Mouse (Mus musculus): ENCODE measurements around the gene Fgfr1op.
"Not testable (repeated sequence)": the region's sequence is repeated elsewhere in the genome, so short reads cannot be mapped to it uniquely, and the experiment has no call there.

Fgfr1op gene

DNA sequence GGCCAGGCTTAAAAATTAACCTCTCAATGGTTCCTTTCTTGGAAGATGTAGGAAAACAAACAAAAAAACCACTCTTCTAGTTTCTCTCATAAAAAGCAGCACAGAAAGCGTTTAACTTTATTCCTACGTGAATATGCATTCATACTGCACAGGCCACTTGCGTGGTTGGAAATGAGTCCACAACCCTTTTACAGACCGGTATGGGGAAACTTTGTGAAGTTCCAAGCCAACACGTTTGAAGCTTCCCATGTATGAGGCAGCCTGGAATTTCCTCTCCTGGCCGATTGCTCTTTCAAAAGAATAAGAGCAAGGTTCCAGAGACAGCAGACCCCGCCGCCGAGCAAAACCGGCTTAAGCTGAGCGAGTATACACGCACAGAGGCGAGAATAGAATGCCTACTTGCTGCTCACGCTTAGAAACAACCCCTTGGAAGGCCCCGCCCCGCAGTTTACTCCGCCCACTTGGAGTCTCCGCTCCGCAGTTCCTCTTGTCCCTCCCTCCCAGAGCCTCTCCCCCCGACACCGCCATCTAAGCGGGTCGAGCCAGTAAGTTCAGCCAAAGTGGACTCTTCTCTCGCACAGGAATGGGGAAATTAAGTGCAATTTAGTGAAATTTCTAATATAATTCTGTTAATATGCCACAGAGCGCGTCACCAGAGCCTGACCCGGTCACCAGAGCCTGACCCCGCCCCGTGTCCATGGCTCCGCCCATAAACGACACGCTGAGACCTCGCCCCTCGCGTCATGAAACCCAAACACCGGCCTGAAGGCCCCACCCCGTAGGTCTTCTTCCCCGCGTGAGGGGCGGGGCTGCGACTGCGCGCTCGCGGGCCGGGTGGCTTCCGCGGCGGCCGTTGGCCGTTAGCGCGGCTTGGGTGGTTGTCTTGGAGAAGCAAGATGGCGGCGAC is at the start of gene Fgfr1op:
Fgfr1op (plus strand) TSS at position 801 of the 907 bp plus-strand sequence.
- DNase-seq (ENCODE audit: low read depth, low spot score) = not testable (repeated sequence)

GRCm38 (mm10) chr17:8116378-8116777 is 48.9 kb upstream of the Fgfr1op start:
- DNase-seq (ENCODE audit: low read depth, low spot score) = not testable (repeated sequence)

DNA sequence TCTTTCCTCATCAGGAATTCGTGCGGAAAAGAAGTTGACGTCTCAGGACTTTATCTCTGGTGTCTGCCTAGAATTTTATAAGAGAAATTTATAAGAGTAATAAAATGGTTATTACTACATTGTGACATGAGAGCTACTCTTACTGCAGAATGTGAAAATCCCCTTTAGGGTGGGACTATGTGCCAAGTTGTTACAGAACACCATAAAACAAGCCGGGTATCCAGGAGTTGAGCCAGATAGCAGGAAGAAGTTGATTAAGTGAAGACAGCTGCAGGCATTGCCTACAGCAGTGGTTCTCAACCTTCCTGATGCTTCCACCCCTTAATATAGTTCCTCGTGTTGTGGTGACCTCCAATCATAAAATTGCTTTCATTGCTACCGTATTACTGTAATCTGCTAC is 48.4 kb upstream of the Fgfr1op start:
- DNase-seq (ENCODE audit: low read depth, low spot score) = not testable (repeated sequence)

DNA sequence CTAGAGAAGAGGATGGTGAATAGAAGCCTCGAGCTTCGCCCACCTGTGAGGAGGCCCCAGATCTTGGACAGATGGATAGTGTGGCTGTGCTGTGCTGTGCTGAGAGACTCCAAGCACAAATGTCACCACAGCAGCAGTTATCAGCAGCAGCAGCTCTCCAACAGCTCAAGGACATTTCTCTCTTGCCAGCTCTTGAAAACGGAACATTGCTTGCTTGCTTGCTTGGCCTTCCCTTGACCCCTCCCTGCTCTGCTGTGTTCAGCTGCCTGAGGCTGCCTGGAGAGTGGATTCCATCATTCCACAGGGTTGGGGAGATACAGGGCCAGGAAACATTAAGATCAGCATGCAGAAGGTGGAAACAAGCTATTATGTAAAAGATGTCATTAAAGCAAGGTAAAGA is 42.3 kb upstream of the Fgfr1op start:
- DNase-seq (ENCODE audit: low read depth, low spot score) = not testable (repeated sequence)

DNA sequence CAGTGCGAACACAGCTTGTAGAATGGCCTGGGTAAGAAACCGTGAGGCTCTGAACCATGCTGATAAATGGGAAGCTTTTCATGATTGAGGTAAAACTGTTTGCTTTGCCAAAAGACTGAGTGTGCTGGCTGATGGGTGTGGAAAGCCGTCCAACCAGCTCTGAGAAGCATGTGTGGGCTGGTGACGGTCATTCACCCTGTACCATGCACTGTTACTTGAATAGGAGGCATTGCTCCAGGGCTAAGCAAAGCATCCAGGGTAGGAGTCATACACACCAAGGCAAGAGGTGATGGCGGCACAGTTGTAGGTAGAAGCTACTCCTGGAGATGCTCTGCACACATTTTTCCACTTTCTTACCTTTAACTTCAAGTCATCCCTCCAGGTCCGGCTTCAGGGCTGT is 40.7 kb upstream of the Fgfr1op start:
- not testable (repeated sequence) for DNase-seq (ENCODE audit: low read depth, low spot score)

DNA sequence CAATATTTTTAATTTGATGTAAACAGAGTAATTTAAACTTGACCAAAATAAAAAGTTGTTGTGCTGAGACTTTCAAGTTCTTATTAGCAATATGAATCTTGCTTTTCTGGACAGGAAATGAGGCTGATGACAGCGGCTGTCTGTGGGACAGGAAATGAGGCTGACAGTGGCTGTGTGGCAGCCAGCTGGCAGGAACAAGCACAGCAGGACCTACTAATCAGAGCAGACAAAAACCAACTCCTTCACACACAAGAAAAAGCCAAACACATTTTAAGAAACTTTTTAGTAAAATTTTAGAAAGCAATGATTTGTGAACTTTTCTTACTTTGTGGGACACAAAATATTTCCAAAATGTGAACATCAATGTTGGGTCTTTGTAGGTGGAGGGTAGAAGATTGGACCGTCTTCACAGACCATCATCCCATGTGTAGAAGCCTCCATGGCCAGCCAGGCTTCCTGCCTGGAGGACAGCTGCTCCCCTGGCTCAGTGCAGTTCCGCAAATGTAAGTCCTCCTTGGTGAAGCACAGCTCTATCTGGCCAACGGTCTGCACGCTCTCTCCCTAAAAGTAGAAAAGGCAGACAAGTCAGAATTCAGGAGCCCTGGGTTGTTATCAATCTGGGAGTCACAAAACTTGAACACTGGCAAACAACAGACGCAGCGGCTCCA is 36.8 kb upstream of the Fgfr1op start:
- not testable (repeated sequence) for DNase-seq (ENCODE audit: low read depth, low spot score)

GRCm38 (mm10) chr17:8129578-8129977 is 35.7 kb upstream of the Fgfr1op start:
- not testable (repeated sequence) for DNase-seq (ENCODE audit: low read depth, low spot score)

DNA sequence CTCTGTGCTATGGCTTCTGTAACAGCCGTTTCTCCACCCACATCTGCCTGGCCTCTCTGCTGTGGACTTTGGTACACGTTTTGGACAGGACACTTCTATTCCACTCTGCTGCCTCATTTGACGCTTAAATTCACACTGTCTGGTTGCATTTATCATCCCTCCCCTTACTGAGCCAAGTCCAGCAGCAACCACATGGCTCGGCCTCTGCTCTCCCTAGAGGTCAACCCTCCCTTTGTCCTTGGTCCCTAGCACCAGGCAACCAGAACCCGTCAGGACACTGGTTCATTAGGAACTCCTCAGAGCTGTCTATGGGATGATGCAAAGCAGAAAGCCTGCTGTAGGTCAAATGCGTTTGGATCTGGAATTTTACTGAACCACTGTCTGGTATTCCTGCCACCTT is 34.5 kb upstream of the Fgfr1op start:
- not testable (repeated sequence) for DNase-seq (ENCODE audit: low read depth, low spot score)

- not testable (repeated sequence) for DNase-seq (ENCODE audit: low read depth, low spot score)
Measured at GRCm38 (mm10) chr17:8138116-8138515, 27.2 kb upstream of the Fgfr1op start.

DNA sequence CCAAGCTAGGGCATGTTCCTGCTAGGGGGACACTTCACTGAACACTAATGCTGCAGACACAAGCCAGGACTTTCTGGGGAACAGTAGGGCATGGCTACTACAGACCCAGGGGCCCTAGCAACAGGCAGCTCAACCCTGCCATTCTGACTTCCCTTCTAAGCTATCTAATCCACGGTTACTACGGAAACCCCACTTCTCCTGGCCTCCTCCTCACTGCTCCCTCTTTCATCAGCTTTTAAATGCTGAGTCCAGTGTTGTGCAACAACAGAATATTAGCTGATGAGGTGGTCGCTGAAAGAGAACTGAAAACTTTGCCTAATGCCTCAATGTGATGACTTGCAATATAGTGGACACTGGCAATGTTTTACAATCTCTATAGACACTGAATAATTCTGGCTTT is 25.1 kb upstream of the Fgfr1op start:
- peak; percentile 7 for DNase-seq (ENCODE audit: low read depth, low spot score)

DNA sequence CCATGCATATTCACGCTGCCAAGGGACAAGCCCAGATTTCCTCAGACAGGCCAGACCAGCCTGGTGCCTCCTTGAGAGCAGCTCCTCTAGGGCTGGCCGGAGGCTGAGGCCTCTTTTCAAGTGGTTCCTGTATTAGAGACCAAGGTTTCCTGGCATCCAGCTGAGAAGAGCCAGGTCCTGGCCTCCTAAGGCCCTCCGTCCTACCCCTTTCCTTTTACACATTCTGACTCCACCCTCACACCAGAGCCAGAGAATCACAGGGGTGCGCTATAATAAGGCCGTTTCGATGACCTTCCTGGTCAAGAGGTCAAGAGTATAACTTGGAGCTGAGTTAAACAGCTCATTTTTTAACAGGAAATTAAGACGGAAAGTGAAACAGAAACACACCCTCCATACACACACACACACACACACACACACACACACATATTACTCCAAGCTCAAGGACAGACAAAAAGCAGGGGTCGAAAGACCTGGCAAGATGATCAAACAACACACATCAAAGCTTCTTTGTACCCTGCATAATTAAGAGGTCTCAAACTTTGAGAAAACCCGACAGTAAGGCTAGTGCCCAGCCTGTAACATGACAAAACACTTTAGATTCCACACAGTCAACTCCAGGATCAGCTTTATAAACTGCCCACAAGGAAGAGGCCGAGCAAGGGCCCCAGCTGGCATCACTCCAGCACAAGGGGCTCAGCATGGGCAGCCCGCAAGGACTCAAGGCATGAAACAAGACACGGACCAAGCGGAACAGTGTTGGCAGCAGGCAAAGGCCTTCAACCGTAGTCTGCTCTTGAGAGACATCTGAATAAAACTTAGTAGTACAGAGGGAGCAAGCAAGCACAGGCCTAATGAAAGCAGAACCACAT is 21.3 kb upstream of the Fgfr1op start:
- DNase-seq (ENCODE audit: low read depth, low spot score) = not testable (repeated sequence)

DNA sequence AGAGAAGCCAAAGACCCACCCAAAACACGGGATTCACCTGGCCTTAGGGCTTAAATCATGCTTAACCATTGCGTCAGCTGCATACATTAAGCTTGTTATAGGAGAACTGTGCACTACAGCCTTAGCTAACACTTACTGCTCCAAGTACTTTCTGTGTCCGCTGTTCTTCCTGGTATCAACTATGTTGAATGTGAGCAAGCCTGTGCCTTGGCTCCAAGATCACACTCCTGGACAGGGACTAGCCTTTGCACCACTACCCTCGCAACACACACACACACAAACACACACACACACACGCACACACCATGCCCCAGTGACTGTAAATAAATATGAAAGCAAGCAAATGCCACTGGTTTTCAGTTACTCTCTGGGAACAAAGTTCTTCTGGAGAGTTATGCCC is 18.4 kb upstream of the Fgfr1op start:
- not testable (repeated sequence) for DNase-seq (ENCODE audit: low read depth, low spot score)

GRCm38 (mm10) chr17:8147439-8148316 is 17.6 kb upstream of the Fgfr1op start, which contains the start of the genes Gm49673 and Rnaset2a:
Gene Gm49673, minus strand, starts transcription at chr17:8147788.
Gene Rnaset2a, minus strand, starts transcription at chr17:8148097.
- DNase-seq (ENCODE audit: low read depth, low spot score) = not testable (repeated sequence)

DNA sequence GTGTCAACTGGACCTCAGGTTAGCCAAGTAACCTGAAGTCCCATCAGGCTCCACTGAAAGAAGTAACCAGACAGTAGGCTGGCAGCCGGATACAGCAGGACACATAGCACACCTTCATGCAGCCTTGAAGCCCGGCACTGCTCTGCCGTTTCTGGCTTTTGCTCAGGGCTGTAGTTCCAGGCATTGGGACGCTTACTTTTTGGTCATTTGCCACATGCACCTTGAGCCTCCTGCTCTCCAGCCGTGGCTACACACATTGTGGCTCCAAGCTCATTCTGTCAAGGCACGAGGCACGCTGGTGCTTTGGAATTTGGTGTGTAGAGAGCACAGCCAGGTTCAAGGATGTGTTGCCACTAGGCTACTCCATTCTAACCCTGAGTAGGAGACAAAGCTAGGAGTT is 10.3 kb upstream of the Fgfr1op start:
- DNase-seq (ENCODE audit: low read depth, low spot score) = not testable (repeated sequence)

DNA sequence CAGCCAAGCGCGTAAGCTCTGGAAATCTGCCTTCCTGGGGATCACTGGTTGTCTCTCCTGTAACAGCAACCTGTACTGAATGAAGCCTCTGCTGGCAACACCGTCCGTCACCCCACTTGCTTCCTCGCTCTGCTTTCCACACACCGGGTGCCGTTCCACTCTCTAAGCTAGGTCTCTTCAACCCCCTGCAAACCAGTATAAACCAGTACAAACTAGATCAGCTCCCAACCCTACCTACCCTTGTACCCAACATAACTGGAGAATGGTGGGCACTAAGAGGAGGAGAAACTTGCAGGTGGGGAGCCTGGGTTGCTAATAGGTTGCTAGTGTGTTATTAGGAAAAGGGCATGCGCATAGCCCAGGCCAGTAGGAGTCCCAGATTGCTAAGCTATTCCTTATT is 9.3 kb upstream of the Fgfr1op start:
- DNase-seq (ENCODE audit: low read depth, low spot score) = not testable (repeated sequence)

GRCm38 (mm10) chr17:8158627-8159026 is 6.7 kb upstream of the Fgfr1op start:
- not testable (repeated sequence) for DNase-seq (ENCODE audit: low read depth, low spot score)

- peak; percentile 22 for DNase-seq (ENCODE audit: low read depth, low spot score)
Measured at GRCm38 (mm10) chr17:8160969-8161368, 4.3 kb upstream of the Fgfr1op start.

GRCm38 (mm10) chr17:8165608-8165945 is 276 bp downstream of the Fgfr1op start:
- not testable (repeated sequence) for DNase-seq (ENCODE audit: low read depth, low spot score)

DNA sequence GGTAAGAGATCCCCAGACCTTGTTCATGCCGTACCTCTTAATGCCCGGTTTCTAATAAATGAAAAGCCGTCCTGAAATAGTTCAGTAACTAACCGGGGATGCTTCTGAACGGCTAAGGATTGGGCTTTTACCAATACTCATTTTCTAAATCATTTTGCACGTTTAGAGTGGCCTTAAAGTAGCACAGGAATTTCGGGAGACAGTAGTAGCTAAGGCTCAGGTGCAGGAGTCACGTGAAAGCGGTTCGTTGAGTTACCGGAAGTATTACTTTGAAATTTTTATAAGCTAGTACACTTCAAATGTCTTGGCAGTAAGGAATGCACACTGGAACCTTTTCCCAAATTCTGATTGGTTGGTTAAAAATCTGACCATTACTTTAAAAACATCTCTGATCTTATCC is 676 bp downstream of the Fgfr1op start:
- not testable (repeated sequence) for DNase-seq (ENCODE audit: low read depth, low spot score)

GRCm38 (mm10) chr17:8166454-8166853 is 1.2 kb downstream of the Fgfr1op start:
- not testable (repeated sequence) for DNase-seq (ENCODE audit: low read depth, low spot score)

DNA sequence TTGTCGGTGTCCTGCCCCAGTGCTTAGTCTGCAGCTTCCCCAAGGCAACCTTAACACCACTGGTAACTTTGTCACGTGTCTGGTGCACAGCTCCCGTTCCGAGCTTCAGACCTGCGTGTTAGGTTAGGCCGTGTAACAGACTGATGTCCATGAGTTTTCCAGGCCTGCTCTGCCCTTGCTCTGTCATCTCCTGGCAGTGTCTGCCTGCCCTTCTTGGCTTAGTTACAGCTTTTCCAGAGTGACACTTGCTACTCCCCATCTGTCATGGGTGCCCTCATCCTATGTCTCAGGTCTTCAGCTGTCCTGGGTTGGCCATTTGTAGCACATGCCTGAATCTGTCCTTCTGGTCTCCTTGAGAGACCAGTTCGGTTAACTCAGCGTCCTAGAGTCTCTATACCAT is 2.1 kb downstream of the Fgfr1op start:
- DNase-seq (ENCODE audit: low read depth, low spot score) = peak; percentile 33

Measured in brain, adult 2 months (tissue).